In the genomic region with DNA sequence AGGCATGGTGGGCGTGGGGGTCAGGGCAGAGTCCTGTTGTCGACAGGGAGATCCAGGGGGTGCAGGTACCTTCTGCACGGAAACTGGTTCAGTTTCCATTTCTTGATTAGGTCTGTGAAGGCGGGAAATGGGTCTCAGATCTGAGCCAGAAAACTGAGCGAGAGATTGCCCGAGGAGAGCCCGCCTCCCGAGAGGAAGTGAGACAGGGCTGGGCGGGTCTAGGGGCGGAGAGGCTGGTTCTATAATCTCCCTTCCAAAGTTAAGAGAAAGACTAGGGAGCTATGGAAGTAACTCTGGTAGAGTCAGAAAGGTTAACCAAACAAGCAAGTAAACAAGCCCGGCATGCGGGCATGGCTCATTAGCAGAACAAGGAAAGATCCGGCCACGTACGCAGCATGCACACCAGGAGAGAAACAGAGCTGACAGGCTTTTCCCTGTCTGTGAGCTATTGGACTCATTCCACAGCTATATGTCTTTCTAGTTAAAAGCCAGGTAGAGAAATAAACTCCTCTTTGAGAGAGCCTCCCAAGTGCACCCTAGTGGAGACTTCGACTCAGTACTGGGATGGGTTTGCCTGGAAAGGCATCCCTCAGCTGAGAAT, we compare ENCODE assay signal across 8 mouse cellular contexts. TPM values are rescaled to one million over a fixed set of nuclear protein-coding genes. Genes with fewer than 3 reads are reported as not detected.
DNase-seq lines count a peak whose midpoint lies in the region; ATAC-seq and TF ChIP-seq lines count a peak whose summit lies in the region.

A gene (minus strand): TSS at position 195 of the 601 bp plus-strand sequence.

- TF ChIP-seq CTCF in cerebellum, adult 2 months (IDR thresholded peaks at IDR 0.05; ENCODE audit: borderline replicate concordance, insufficient read depth, low read depth, low read length) = 0 out of 2 replicates have a peak, but pooled peaks have one; percentile 29

- peak; percentile 76 for ATAC-seq in frontal cortex, adult (ENCODE audit: low TSS enrichment)
- no peak for ATAC-seq in hindbrain, embryonic 12.5 days (ENCODE audit: low FRiP score)

- H3K9ac ChIP-seq in hindbrain, embryonic 12.5 days = peak within 1 kb of the TSS; percentile 57

- peak within 1 kb of the TSS; percentile 60; the same call in 1 of the 2 replicates for H3K27ac ChIP-seq in cerebellum, adult 2 months (ENCODE audit: insufficient read depth, low read length)
- H3K27ac ChIP-seq in hindbrain, embryonic 12.5 days = peak within 1 kb of the TSS; percentile 67

- peak; percentile 78 for DNase-seq in MEL-GATA-1-ER (ENCODE audit: extremely low read depth, low read depth)
- DNase-seq in cerebellum, adult 2 months = peak; percentile 69 to 72
- DNase-seq in layer of hippocampus, postnatal 10 days (ENCODE audit: low spot score in 2 of 2) = peak; percentile 46 to 54
- peak; percentile 86 for DNase-seq in lung, postnatal 25 days (ENCODE audit: low spot score)
- DNase-seq in retina, postnatal 1 day = peak; percentile 67
- peak; percentile 53 for DNase-seq in urinary bladder, adult 2 months (ENCODE audit: low spot score)

- peak; percentile 37; the same call in 1 of the 2 replicates for TF ChIP-seq POLR2A in cerebellum, adult 2 months (IDR thresholded peaks at IDR 0.05; ENCODE audit: borderline replicate concordance, insufficient read depth, low read length)

- H3K4me2 ChIP-seq in hindbrain, embryonic 12.5 days (replicated peaks) = peak within 1 kb of the TSS; percentile 53

- no peaks in the 10 kb centered on the region for H3K27me3 ChIP-seq in cerebellum, adult 2 months (ENCODE audit: control insufficient read depth, insufficient read depth, low read length)
- H3K27me3 ChIP-seq in hindbrain, embryonic 12.5 days = no peaks in the 10 kb centered on the region

- H3K4me3 ChIP-seq in cerebellum, adult 2 months (replicated peaks; ENCODE audit: insufficient read depth, low read depth, low read length) = peak within 1 kb of the TSS; percentile 99
- peak within 1 kb of the TSS; percentile 41 for H3K4me3 ChIP-seq in hindbrain, embryonic 12.5 days

- under 1% methylated on average over 16 of the region's 16 CpGs for WGBS in cerebellum, adult 2 months
- 1% methylated on average over 16 of the region's 16 CpGs for WGBS in hindbrain, embryonic 12.5 days

- peaks cover 9% of the 10 kb centered on the region for H3K4me1 ChIP-seq in cerebellum, adult 2 months (ENCODE audit: control insufficient read depth, insufficient read depth, low read length)
- H3K4me1 ChIP-seq in hindbrain, embryonic 12.5 days = peaks cover 36% of the 10 kb centered on the region

- H3K9me3 ChIP-seq in hindbrain, embryonic 12.5 days (replicated peaks) = no peaks in the 10 kb centered on the region

- H3K36me3 ChIP-seq in hindbrain, embryonic 12.5 days = no peaks in the 10 kb centered on the region

RNA-seq across cellular contexts. Expression of the gene that starts here (rescaled TPM):
- polyA plus RNA-seq in cerebellum, adult 2 months (2012; rRNA removed) = 9.9 and 12.2 TPM in 2 replicates
- 9.8 and 10.1 TPM in 2 replicates for polyA plus RNA-seq in hindbrain, embryonic 12.5 days (2016; fragmentation: Nextera tagmentation; extraction: Ambion mirVana)
- total RNA-seq in layer of hippocampus, postnatal 10 days (2021) = 1 to 10 TPM; 7.3 to 9.1 TPM
- 14.2 and 21.8 TPM in 2 replicates for polyA plus RNA-seq in urinary bladder, adult 2 months (2012; rRNA removed)
